Mouse (Mus musculus) megakaryocyte, embryonic 14.5 days (primary cell): ENCODE measurements around the gene Wbp1l.

Source experiments
- FLI1 ChIP-seq: IDR thresholded peaks from 2 replicates; pipeline ENCODE4 v1.6.1; 2012; ENCODE audit warnings: low read length, inconsistent platforms, mixed read lengths
- GATA1 ChIP-seq: IDR thresholded peaks from 3 replicates; pipeline ENCODE4 v1.6.1; 2012; ENCODE audit warnings: mixed read lengths, low read length, inconsistent platforms, borderline replicate concordance

DNA sequence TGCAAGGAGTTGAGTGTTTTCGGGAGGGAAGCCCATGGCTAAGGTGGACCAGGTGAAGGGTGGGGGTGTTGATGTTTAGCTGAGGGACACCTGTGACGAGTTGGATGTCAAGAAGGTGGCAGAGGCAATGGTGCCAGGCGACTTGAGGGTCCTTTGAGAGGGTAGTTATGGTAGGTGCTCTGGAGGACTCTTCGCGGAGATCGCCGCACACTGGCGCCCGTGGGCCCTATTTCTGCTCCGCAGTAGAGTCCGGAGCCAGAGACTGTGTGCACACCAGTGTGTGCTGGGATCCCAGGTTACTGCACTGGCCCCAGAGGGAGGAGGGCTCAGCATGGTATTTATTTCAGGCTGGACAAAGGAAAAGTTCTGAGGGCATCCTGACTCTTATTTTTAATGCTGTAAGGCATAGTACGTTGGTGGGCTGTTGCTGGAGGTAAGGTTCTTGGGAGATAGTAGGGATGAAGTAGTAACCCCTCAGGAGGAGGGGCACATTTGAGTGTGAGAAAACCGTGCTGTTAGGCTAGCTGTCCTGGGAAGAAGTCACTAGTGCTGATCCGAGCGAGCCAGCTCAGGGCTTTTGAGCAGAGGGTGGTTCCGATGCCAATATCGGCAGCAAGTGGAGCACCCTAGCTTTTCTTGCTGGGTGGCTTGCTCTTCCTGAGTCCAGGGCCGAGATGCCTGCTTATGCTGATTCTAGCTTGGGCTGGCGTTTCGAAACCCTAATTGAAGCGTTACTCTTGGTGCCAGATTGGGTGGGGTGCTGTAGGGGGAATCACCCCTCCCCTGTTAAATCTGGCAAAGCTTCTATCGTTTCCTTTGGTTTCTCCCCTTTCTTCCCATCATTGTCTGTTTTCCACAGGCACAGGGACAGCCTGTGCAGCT lies 732 bp downstream of the Wbp1l start:
- TF ChIP-seq GATA1 (no peak), FLI1 (no peak)
